Mouse (Mus musculus): ENCODE data around the gene Ltbp1.

The Ltbp1 gene

DNA sequence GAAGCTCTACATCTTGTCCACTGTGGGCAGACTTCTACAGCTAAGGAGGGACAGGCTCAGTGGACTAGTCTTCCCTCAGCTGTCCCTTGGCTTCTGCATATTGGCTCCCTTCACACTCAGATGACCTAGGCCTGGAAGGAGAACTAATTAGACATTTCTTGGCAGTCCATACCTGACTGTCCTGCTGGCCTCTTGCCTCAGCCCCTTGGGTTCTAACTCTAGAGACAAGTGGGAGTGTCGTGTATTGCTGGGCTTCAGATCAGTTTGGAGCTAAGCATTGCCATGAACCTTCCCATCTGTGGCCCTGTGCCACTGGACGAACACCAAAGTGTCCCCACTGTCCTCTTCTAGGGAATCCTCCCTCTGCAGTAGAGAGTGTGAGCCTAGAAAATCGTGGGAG, 288.4 kb downstream of the Ltbp1 start:
- no peak for DNase-seq (ENCODE audit: low read depth, low spot score)

DNA sequence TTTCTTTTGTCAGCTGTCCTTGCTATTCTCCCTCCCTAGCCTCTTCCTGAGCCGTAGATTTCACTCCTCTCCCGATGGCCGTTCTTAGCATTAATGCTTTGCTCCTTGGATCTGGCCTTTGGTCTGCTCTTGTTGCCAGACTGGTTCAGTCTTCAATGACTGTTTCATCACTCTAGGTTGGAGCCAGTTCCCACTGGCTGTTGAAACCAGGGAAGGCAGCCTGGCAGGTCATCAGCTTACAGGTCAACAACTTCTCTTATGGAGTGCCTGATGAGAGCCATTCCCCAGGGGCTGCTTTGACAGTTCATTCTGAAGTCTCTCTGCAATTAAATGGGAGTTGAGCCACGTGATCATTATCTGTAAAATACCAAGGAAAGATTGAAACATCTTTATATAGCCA, 295.5 kb downstream of the Ltbp1 start:
- no peak for DNase-seq (ENCODE audit: low read depth, low spot score)

DNA sequence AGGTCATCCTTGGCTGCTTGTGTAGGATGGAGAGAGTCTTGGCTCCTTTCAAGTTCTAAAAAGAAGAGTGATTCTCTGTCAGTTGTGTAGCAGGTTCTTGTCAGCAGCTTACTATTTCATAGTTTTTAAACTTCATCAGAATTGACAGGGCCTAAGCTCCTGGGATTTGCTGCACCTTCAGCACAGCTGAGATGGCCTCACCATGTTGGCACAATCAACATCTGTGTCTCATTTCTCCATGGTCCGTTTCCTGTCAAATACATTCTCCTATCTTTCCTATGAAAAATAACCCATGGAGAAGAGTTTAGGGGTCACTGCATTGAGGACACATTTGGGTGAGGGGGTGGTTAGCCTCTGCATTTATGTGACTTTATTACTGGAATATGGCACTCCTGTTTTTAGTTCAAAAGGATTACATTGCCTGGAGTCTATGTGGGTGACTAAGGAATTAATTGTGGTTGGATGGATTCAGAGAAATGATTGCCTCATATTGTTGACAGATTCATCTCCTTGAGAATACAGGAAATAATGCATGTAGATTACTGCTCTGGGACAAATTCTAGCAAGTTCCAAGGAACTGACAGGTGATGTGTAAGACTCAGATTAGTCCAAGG, 299.5 kb downstream of the Ltbp1 start:
- DNase-seq (ENCODE audit: low read depth, low spot score), result no peak

DNA sequence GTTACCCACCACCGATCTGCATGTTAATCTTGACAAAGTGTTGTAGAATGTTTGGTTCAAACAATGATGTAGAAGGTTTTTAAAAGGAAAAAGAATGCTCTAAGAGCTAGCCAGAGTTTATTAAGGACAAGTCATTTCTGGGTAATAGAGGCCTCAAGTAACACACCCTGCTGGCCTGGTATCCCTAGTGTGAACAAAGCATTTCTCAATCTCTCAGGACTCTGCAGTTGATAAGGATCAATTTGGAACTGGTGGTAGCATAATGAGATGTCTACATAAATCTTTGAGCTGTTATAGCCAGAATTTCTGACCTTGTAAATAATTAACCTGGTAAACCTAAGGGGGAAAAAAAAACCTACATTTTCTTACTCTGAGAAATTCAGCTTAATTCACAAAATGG, 300.3 kb downstream of the Ltbp1 start:
- no peak for DNase-seq (ENCODE audit: low read depth, low spot score)

DNA sequence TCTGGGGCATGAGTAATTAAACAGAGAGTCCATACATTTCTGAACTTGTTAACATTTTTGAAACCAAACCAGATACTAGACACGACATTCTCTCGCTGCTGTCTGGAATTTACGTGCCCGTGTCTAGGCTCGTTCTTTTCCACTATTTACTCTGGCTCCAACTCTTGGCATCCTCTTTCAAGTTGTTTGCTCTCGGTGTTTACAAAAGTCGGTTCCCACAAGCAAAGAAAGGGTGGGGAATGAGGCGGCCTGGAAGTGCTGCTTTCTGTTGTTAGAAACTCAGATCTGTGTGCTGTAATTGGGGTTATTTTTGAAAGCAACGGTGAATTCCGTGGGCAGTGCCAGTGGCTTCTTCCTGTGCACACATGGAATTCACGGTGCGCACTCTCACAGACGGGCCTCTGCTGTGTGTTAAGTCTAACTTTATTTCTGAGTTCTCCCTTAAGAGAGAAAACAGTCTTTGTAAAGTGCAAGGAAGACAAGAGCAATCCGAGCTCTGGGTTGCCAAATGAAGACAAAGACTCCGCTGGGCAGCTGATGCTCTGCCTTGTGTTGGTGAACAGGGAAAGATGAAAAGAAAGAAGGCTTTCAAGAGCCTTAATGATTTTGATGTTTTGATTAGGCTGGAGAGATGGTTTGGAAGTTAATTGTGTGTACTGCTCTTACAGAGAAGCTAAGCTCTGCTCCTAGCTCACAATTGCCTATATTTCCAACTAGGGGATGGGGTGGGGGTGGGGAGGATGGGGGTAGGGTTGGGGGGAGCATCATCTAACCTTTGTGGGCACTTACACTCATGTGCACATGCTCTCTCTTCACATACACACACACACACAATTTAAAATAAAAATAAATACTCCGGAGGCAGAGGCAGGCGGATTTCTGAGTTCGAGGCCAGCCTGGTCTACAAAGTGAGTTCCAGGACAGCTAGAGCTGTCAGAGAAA, 302.0 kb downstream of the Ltbp1 start:
- DNase-seq (ENCODE audit: low read depth, low spot score), result no peak

DNA sequence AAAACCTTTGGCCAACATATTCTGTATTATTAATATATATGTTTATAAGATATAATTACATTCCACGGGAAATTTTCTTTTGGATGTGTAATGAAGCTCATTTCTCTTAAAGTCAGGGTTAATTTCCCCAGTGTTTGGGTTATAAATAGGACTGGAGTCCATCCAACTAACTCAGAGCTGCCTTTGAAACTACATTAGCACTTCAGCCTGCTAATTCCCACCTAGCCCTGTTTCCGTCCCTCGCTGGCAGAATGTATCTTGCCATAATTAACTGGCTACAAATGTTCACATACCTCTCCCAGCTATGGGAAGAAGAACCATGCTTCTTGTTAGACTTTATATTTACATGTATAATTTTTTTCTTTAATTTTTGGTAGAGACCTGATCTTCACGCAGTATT, 311.7 kb downstream of the Ltbp1 start:
- DNase-seq (ENCODE audit: low read depth, low spot score), result peak; percentile 39

DNA sequence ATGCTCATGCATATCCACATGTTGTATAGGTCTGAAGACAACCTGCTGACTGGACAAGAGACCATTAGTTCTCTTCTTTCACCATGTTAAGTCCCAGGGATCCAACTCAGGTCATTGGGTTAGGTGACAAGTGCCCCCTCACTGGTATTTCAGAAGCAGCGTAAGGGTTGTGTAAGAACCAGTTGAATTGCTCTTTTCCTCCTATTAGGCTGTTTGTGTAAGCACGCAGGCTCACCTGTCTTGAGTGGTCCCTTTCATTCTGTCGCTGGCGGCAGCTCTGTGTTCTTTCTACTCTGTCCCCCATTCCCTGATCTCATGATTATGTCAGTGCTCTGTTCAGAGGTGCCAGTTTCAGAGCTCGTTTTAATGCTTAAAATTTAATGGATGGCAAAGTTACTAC, 317.9 kb downstream of the Ltbp1 start:
- no peak for DNase-seq (ENCODE audit: low read depth, low spot score)

DNA sequence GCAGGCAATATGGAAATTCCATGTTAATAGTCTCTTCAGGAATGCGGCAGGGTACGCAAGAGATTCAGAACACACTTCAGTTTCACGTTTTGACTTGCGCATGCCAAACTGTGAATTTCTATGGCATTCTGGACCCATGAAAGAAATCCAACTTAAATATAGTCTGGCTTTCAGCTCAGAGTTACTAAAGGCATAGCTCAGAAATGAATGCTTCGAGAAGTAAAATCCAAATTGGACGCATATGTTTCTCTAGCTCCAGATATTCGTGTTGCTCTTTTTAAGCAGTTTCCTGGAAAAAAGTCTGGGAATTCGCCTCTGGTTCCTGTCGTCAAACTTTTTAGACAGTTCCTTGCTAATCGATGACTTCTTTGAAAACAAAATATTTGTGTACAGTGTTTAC, 318.4 kb downstream of the Ltbp1 start:
- no peak for DNase-seq (ENCODE audit: low read depth, low spot score)

DNA sequence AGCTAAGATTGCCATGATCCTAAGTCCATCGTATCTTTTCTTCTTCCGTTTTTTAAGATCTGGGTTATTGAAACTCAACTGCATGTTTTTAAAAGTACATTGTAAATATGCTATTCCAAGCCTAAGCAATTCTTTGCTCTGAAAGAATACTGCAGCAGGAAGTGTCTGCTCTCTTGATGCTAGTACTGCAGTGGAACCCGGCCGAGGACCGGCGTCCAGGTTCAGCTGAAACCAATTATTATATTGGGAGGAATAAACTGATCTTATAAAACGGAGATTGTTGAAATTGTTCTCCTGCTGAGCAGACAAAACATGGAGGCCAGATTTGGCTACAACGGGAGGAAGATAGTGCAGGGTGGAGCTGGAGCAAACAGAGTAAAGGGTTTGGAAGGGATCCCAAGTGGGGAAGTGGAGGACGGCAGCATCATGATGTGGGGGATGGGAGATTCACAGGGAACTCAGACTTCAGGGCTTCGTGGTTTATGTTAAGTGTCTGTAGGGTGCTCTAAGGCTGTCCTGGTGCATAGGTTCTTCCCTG, 322.8 kb downstream of the Ltbp1 start:
- no peak for DNase-seq (ENCODE audit: low read depth, low spot score)

DNA sequence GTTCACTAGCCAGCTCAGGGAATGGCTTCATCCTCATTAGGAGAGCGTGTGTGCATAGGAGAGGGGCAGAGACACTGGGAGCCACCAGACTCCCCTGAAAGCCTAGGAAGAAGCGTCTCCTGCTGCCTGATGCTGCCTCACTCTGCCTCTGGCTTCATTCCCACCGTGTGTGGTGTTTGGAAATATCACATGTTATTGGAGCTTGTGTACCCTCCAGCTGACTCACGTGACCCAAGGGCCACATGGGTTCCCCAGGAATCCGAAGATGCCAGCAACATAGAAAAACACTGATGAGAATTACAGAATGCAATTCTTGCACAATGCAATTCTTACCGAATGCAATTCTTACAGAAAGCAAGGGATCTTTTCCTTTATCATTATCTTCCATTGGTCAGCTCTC, 325.0 kb downstream of the Ltbp1 start:
- DNase-seq (ENCODE audit: low read depth, low spot score), result no peak

DNA sequence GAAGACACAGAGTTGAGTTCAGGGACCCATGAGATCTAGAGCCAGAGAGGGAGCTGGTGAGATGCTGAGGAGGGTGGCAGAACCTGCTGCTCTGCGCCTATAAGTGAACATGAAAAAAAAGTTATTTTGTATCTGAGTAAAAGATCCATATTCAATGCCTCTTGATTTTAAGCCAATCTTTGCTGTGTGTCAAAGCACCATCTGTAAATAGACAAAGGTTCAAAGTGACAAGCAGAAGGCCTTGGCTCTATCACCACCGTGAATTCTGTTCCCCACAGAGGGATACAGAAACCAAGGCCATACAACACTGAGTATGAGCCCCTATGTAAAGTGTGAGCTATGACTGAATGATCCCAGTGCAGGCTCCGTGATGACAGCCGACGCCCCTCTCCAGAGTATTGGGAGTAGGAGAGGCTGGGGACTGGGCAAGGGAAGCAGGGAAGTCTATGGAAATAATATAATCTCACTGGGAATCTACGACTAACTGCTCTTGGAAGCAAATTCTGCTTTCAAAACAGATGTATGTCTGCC, 326.1 kb downstream of the Ltbp1 start:
- no peak for DNase-seq (ENCODE audit: low read depth, low spot score)

DNA sequence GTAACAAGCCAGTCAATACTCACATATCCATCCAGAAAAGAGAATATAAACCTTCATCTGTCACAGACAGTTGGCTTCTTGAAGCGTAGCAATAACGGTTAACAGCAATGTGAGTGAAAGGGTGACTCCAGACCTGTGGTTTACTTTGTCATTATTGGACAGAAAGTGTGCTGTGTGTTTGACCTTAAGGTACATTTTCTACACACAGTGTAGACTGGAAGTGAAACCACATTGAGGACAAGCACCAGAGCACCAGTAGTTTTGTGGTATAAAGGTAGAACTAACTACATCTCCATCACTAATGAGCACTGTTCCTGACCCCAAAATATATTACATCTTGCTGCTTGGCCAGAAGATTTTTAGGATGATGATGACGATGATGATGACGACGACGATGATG, 326.9 kb downstream of the Ltbp1 start:
- DNase-seq (ENCODE audit: low read depth, low spot score), result no peak

DNA sequence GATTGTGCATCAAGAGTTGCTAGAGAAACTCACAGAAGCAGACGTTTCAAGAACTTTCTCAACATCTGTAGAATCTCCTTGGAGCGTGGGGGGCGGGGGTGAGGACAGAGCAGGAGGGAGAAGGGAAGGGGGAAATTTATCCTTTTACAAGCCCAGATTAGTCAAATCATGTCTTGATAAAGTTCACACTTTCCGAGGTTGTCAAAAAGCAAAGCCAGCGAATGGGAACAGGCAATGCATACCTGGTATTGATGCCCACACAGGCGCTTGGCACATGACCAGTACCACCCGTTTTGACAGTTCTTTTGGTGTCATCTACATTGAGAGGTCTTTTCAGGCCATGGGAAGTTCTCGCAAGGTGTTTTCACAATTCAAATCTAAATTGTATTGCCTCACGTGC, 327.6 kb downstream of the Ltbp1 start:
- no peak for DNase-seq (ENCODE audit: low read depth, low spot score)

DNA sequence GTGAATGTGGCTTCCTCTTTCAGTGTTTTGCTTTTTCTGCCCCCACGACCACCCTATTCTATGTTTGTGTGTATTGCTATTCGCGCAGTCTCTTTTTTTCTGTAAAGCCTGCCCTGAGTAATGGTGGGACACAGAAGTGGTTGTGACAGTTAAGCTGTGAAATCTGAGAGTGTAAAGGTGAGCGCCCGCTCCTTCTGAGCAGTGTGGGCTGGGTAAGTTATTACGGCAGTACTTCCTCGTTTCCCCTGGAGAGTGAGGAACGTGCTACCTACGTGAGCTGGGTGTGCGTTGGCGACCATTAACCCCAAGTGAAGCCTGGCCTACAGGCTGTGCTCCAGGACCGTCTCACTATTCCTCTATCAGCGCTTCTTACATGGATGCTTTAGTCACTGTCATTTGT, 328.4 kb downstream of the Ltbp1 start:
- DNase-seq (ENCODE audit: low read depth, low spot score), result no peak

DNA sequence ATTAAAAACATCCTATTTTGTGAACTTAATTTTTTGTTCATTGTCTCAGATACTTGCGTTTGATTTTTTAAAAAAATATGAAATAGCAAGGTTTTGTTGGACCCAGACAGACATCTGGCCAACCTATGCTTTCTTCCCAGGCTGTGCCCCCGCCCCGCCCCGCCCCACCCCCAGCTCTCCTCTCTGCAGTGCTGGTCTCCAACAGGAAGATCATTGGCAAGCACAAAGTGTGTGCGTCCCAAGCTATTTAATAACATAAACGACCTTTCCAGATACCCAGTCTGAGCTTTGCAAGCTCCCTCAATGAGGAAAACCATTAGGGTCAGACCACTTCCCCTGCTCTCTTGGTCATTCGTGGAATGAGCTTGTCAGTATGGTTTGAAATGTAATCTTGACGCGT, 330.3 kb downstream of the Ltbp1 start:
- no peak for DNase-seq (ENCODE audit: low read depth, low spot score)

DNA sequence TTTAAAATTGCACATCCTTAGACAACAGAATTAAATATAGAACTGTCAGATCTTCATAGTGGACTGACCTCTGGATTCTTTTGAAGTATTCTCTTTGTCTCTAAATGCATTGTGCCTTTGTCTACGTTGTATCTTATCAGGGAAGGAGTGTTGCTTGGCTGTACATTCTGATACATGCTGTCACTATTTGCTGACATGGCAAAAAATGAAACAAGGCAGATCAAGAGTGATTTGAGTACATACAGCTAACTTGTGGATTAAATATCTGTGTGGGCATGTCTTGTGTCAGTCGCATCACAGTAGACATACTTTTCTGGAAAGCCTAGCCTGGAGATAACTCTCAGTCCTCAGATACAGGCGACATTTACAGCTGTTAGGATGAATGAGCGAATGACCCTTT, 335.9 kb downstream of the Ltbp1 start:
- no peak for DNase-seq (ENCODE audit: low read depth, low spot score)

DNA sequence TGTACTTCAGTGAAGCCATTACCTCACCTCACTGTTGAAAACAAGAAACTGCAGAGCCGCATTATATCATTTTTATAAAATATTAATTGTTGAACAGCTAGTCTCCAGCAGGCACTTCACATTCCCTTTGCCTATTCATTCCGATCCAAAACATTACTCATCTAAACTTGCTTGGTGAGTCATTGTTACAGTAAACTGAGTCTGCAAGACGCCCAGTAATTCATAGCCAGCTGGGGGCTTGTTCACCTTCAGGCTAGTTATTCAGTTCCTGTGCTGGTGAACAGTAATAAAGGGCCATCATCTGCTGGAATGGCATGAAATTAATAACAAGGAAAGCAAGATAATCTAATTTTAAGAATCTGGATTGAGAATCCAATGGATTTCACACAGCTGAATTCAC, 339.7 kb downstream of the Ltbp1 start:
- no peak for DNase-seq (ENCODE audit: low read depth, low spot score)

DNA sequence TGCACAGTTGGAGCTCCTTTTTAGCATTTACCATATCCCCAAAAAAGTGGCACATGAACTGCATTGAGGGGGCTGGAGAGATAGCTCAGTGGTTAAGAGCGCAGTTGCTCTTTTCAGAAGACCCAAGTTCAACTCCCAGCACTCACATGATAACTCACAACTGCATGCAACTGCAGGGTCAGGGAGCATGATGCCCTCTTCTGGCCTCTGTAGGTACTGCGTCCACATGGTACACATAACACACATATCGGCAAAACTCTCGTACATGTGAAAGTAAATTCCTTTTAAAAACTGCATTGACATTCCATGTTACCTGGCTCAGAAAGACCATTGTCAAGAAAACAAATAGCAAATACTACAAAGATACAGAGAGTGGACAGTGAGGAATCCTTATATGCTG, 342.0 kb downstream of the Ltbp1 start:
- no peak for DNase-seq (ENCODE audit: low read depth, low spot score)

DNA sequence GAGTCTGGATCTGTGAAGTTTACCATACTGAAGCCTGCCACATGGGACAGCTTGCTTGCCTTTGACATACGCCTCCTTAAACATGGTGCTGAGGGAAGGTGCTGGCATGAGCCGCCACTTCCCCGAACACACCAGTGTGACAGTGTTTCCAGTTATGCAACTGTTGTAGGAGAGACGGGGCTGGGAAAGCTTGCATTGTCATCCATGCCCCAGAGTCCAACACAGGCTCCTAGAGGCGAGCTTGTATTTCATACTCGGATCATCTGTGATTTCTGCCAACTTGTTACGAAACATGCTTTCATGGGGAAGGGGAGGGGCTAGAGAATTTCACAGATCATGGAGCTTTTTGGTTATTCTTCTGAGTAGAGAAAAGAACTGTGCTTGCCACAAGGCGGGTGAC, 343.7 kb downstream of the Ltbp1 start:
- DNase-seq (ENCODE audit: low read depth, low spot score), result peak; percentile 53

DNA sequence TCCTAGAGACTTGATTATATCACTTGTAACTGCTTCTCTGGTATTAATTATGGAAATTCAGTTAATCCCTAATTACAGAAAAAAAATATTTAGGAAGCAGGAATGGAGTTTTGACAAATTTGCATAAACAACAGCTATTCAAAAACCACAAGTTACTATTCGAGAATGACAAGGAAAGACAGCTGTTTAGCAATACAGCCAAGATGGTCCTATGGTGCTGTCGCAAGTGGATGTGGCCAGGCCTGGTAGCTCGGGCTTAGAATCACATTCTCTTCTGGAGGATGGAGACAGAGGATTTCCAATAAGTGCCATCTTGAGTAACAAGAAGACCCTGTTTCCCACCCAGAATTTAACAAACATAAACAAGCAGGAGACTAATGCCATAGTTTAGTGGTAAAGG, 344.2 kb downstream of the Ltbp1 start:
- DNase-seq (ENCODE audit: low read depth, low spot score), result no peak

DNA sequence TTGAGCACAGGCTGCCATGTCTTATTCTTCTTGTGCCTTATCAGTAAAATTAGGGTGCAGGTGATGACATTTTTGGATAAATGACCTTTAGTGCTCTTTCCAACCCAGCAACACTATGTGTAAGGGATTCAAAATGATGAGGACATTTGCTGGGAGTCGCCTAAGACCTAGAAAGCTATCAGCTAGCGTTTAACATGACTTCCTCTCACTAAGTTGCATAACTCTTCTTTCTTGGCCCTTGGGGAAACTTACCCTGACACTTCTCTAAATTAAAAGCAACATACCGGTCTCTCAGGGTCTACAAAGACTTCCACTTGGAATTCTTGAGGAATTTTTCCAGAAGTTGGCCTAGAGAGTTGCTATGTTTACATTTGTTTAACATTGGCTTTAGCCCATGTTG, 348.0 kb downstream of the Ltbp1 start:
- DNase-seq (ENCODE audit: low read depth, low spot score), result no peak

DNA sequence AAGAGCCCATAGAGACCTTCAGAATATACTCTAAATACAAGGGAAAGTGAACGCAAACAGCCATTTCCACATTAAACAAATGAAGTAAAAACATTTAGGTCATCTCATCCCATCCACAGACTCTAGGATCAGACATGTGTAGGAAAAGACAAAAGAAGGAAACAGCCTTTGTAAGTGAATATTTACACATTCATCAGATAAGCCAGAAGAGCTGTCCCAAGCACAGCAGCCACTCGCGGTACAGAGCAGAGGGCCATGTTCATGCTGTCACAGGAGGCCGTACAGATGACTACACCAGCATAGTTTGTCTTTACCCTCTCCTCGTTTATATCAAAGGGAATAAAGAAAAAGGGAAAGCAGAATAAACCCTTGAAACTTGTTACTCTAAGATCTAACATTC, 350.1 kb downstream of the Ltbp1 start:
- DNase-seq (ENCODE audit: low read depth, low spot score), result no peak

DNA sequence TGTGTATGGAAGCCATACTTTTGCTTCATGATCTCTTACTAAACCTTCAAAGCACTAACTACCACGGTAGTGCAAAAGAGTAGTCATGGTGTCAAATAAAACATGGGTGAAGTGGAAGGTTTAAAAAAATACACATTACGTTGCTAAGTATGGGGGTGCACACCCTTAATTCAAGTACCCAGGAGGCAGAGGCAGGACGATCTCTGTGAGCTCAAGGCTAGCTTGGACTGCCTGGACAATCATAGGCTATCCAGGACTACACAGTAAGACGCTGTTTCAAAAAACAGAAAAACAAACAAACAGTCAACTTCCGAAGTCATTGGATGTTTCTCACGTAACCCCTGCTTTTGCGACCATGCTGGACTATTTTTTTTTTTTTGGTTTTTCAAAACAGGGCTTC, 354.7 kb downstream of the Ltbp1 start:
- no peak for DNase-seq (ENCODE audit: low read depth, low spot score)
